Mouse (Mus musculus) gastrocnemius, postnatal 4 days (tissue): ENCODE measurements around the gene Gm9970. TPM values are rescaled to one million over a fixed set of nuclear protein-coding genes. Genes with fewer than 3 reads are reported as not detected.

Experiments
- DNase-seq, 2 experiments: peaks; one replicate each; pipeline ENCODE4 v3.0.0; 2021 to 2022; ENCODE audit warnings: low spot score in 2 of 2, mixed read lengths in 2 of 2
- total RNA-seq, 2 experiments: library from RNA; stranded (reverse); gene quantifications; 2 replicates each; pipeline ENCODE4 v1.2.3; 2021

Gene Gm9970
- total RNA-seq, 2 experiments from 2014 or later: 0.70 TPM; not detected in 1

DNA sequence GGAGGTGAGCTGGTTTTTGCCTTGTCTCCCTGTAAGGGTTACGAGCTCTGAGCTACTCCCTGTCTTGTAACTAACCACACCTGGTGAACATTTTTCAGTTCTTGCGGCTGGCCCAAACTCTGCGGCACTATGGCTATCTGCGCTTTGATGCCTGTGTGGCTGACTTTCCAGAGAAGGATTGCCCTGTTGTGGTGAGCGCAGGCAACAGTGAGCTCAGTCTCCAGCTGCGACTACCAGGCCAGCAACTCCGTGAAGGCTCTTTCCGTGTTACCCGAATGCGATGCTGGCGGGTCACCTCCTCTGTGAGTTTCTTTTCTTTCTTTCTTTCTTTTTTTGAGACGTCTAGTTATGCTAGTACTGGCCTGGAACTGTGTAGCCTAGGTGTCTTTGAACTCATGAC, 44.0 kb downstream of the Gm9970 start:
- no peak for DNase-seq

- DNase-seq: no peak
Observed at GRCm38 (mm10) chr5:31196207-31196606, 44.8 kb downstream of the Gm9970 start.

GRCm38 (mm10) chr5:31195671-31196070, 45.4 kb downstream of the Gm9970 start:
- no peak for DNase-seq

DNA sequence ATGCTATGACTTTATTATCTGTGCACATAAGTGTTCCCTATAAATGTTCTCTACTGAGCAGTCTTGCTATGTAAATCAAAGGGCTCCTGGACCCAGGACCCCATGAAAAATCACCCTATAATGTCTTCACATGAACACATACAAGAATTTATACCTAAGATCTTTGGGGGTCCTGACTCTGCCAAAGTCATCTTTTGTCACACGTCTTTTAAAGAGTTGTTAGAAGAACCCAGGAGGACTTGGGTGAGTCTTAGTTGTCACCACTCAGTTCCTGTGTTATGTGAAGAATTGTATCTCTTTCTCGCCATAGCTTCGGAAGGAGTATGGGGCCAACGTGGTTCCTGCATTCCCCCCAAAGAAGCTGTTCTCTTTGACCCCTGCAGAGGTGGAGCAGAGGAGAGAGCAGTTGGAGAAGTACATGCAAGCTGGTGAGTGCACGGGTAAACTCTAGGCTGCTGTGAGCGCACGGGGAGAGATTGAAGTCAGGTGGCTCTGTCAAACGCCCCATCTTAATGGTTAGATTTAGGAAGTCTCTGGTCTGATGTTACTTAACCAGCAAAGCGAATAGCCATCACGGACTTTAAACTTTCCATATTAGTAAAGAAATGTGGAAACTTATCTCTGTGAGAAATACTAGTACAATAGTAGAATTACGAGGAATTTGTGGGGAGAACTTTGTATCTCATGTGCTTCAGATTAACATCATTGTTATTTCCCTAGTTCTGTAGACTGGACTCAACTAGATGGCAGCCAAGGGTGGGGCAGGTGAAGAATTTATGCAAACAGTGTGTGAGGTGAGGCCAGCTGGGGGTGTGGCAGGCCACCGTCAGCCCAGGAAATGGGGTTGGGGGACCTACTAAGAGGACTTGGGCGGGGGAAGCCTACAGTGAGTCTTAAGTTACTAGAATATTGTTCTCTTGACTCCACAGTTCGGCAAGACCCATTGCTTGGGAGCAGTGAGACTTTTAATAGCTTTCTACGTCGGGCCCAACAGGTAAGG, 46.2 kb downstream of the Gm9970 start:
- no peak for DNase-seq

GRCm38 (mm10) chr5:31193631-31194281, 47.3 kb downstream of the Gm9970 start:
- no peak for DNase-seq

DNA sequence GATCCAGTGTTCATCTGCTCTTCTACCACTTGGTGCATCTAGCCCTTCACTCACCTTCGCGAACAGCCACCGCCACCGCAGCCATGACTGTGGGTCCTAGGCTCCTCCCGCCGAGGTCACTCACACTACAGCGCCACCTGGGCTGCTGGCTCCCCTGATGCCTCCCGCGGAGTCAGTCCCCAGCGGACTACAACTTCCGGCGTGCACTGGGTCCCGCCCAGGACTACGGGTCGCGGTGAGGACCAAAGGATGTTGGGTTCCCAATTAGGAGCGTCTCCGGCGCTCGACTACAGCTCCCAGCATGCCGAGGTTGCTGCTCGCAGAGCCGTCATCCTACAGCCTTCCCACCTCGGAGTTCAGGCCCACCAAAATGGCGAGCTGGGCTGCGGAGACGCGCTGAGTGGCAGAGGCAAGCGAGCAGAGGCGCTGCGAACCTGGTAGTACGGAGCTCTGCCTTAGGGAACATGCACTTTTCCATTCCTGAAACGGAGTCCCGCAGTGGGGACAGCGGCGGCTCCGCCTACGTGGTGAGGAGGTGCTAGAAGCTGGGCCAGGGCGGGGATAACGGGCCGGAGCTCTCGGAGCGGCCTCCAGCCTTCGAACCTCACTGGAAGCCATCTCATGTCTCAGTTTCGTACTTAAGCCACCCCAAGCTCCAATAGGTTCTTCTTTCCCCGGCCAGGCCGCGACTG, 47.9 kb downstream of the Gm9970 start, which contains the start of the genes Snx17 and Eif2b4:
Snx17 (plus strand) TSS at position 289 of the 692 bp plus-strand sequence.
Eif2b4 (minus strand) TSS at position 492 of the 692 bp plus-strand sequence.
- DNase-seq: peak; percentile 94 to 99

DNA sequence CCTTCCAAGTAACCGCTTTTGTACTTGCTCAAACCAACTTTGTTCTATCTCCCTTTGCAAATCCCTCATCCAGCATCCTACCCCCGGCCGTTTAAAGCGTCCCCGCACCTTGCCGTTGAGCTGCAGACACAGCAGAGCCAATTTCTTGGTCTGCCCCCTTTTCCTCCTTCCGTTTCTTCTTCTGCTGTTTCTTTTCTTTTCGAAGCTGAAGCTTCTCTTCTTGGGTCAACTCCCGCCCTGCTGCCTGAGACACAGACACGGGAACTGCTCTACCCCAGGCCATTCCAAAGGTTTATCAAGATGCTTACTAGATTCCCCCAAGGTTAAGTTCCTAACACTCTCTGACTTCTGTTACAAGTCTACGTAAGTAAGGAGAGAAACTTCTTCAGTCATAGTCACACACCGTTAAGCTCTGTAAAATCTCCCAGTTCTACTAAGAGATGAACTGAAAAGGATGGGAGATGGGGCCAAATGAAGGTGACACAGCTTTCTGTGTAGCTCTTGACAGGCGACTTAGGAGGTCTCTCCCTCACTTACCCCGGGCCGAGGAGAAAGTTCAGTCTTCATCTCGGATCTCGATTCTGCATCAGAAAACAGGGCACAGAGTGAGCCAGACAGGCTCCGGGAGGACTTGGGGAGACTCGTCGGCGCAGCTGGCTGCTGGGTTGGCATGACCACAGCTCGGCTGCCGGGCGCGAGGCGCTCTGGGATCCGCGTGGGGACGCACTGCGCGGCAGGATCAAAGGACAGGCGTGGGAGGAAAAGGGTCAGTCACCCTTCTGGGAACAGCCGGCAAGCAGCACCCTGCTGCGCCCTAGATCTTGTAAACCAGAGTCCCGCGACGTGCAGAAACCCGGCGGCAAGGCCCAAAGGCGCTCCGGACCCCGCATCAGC, 48.7 kb downstream of the Gm9970 start:
- peak in 1 of 2 experiments; percentile 75 for DNase-seq

Other genes with a start within 250 kb of the Gm9970 start
- gene Atraid, start 192.9 kb downstream of the Gm9970 start, total RNA-seq: 100 to 1,000 TPM in 1 of 2 experiments, 10 to 100 TPM in 1; 92.4 to 102 TPM
- gene Slc5a6, start 192.3 kb downstream of the Gm9970 start, total RNA-seq: 10 to 100 TPM in 1 of 2 experiments, 1 to 10 TPM in 1; 8.2 to 13.8 TPM
- gene Cad, start 186.5 kb downstream of the Gm9970 start, total RNA-seq: 10 to 100 TPM; 40.4 to 41.0 TPM
- not detected for gene Dnajc5g, start 134.9 kb downstream of the Gm9970 start, total RNA-seq
- not detected for gene Slc30a3, start 133.0 kb downstream of the Gm9970 start, total RNA-seq
- 100 to 1,000 TPM; 139 to 160 TPM for gene Trim54, start 124.5 kb downstream of the Gm9970 start, total RNA-seq
- under 1 TPM in 1 of 2 experiments, not detected in 1; 0.62 TPM for gene Ucn, start 102.4 kb downstream of the Gm9970 start, total RNA-seq
- 10 to 100 TPM; 43.4 to 51.8 TPM for gene Mpv17, start 87.0 kb downstream of the Gm9970 start, total RNA-seq
- gene Gm29609, start 61.3 kb downstream of the Gm9970 start, total RNA-seq: 1 to 10 TPM; 1.6 to 4.6 TPM
- 10 to 100 TPM; 39.7 to 47.0 TPM for gene Gtf3c2, start 61.1 kb downstream of the Gm9970 start, total RNA-seq
- 10 to 100 TPM; 80.8 to 83.2 TPM for gene Snx17, start 48.0 kb downstream of the Gm9970 start, total RNA-seq
- gene Eif2b4, start 47.8 kb downstream of the Gm9970 start, total RNA-seq: 10 to 100 TPM; 33.1 to 42.9 TPM
- gene Zfp513, start 38.9 kb downstream of the Gm9970 start, total RNA-seq: 10 to 100 TPM; 12.2 to 13.0 TPM
- gene Ppm1g, start 20.5 kb downstream of the Gm9970 start, total RNA-seq: 10 to 100 TPM; 55.3 to 63.8 TPM
- gene Nrbp1, start 368 bp downstream of the Gm9970 start, total RNA-seq: 100 to 1,000 TPM in 1 of 2 experiments, 10 to 100 TPM in 1; 91.4 to 105 TPM
- 1 to 10 TPM; 2.3 to 4.1 TPM for gene Krtcap3, start 10.5 kb upstream of the Gm9970 start, total RNA-seq
- 10 to 100 TPM; 30.6 to 40.8 TPM for gene Ift172, start 49.9 kb upstream of the Gm9970 start, total RNA-seq
- gene Fndc4, start 54.8 kb upstream of the Gm9970 start, total RNA-seq: 10 to 100 TPM; 18.5 to 18.7 TPM
- gene Gckr, start 56.2 kb upstream of the Gm9970 start, total RNA-seq: under 1 TPM; 0.22 to 0.36 TPM
- gene Zfp512, start 211.2 kb upstream of the Gm9970 start, total RNA-seq: 10 to 100 TPM; 20.7 to 22.2 TPM
- gene 4930548H24Rik, start 244.5 kb upstream of the Gm9970 start, total RNA-seq: under 1 TPM; 0.29 to 0.61 TPM